Mouse (Mus musculus): Measurements from ENCODE around the gene Ttc7b.

Gene Ttc7b

DNA sequence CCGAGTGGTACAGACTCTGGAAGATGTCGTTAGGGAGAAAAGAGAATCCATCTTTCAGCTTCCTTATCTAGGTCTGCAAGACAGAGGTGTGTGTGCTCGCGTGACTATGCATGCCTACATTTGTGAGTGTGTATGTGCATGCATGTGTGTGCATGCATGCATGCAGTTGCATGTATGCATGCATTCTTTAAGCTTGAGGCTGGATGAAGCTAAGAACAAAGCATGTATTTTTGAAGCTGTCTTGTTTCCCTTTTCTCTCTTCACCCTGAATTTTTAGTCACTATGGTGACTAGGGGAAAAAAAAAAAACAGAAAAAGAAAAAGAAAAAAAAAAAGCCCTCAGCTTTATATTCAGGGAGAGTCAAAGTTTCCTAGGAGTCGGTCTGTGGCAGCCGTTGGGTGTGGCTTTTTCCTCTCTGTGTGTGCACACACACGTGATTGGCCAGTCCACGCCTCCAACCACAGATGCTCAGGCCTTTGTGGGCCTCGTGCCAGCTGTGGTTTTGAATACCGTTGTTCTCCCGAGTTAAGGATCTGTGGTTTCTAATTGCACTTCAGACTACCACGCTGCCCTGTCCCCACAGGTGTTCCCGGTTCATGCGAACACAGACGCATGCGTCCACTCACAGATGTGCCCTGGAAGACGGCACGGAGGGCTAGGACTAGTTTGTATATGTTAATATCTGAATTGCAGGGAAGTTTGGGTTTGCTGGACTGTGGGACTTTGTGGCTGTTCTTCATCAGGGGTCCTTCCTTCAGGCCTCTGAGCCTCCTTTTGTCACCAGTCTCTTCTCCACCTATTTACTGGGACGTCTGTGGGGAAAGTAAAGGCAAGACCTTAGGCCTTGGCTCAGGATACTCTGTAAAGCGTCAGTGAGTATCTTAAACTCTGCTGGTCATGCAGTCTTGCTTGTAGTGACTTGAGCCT, 243.8 kb downstream of the Ttc7b start:
- no peak for DNase-seq (ENCODE audit: low spot score in 2 of 2)

DNA sequence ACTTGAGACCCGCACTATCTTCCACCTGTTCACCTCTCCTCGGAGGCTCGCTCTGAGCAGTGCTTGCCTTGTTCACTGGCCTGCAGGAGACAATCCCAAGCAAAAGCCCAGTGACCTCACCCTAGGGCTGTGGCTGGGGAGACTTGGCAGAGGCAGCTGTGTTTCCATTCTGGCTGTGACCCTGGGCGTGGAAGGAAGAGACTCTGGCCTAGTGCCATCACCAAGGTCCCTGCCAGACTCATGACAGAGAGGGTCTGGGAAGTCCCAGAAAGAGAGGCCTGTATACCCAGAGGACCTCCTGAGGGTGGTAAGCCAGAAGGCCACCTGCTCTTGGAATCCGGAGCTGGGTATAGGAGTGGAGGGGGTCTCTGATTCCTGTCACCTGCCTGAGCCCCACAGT, 244.8 kb downstream of the Ttc7b start:
- no peak for DNase-seq (ENCODE audit: low spot score in 2 of 2)

DNA sequence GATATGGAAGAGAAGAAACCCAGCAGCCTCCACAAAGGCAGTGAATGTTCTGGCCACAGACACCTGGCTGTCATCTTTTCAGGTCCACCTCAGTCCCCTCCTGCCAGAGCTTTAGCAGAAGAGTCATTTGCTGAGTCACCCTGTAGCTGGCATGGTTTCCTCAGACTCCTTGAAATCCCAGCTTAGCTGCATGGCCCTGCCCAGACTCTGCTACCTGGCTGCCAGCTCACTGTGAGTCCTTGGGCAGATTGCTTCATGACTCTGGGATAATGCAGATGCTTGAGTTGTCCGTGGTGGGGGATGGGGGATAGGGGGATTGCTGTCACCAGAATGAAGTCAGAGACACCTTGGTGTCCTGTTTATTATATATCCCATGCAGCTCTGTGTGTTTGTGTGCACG, 247.6 kb downstream of the Ttc7b start:
- DNase-seq (ENCODE audit: low spot score in 2 of 2): no peak

DNA sequence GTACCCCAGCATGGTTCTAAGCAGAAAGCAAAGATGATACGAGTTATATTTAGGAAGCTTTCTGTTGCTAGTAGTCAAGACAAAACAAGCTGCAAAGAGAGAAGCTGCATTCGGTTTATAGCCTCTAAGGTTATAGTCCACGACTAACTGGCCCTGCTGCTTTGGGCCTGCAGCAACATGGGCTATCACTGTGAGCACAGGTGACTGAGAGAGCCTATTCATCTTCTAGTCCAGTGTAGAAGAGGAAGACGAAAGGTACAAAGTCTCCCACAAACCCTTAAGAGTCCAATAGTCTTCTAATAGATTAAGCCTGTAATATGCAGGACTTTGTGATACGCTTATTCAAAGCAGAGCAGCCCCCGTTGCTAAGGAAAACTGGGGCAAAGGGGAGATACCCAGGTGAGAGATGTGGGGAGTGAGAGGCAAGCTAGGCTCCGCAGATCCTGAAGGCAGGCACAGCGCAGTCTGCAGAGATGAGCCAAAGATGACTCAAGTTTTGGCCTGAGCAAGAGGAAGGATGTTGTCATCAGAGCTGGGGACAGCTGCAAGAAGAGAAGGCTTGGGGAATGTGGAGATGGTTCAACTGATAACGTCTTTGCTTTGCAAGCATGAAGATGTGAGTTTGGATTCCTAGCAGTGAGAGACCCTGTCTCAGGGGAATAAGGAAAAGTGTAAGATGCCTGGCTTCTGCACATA, 250.5 kb downstream of the Ttc7b start:
- no peak for DNase-seq (ENCODE audit: low spot score in 2 of 2)

DNA sequence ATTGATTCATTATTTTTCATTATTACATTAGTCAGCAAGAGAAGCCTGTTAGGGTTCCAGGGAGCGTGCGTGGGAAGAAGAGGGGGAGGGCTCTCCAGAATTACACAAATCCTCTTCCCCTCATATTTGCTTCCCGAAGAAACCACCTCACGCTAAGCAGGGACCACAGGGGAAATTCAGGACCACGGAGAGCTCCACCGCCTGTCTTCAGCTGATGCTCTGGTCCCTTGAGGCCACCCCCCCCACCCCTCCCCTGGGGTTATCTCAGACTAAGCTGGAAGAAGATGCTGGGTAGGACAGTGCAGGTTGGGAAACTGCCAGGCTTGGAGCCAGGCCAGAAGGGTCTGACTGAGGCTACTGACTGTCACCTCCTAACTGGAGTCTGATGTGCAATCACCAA, 252.6 kb downstream of the Ttc7b start:
- no peak for DNase-seq (ENCODE audit: low spot score in 2 of 2)

DNA sequence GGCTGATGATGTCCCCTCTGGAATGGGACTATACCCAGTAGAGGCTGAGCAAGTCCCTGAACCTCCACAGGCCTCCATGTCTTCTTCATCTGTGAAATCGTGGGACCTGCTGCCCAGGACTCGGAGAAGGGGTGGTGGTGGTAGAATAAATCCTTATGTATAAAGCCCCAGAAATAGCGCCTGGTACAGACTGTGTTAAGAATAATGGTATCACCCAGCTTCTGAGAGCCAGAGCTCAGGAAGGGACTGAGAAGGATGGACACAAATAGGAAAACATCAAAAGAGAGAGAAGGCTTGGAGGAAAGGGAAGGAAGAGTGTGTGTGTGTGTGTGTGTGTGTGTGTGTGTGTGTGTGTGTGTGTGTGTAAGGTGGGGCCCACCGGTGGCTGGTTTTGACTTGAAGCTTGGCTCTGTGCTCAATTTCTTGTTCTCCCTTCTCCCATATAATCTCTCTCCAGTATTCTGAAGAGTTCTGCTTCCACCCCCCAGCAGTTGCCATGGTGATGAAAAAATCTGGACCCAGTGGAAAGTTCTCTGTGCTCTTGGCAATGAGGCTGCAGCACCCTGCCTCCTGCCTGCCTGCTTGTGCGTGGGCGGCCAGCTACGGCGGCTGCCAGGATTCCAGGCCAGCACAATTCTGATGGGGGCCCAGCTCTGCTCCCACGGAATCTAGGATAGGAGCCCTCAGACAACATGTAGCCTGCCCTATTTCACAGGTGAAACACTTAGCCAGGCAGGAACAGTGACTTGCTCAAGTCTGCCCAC, 254.9 kb downstream of the Ttc7b start:
- peak; percentile 90 to 94 for DNase-seq (ENCODE audit: low spot score in 2 of 2)

DNA sequence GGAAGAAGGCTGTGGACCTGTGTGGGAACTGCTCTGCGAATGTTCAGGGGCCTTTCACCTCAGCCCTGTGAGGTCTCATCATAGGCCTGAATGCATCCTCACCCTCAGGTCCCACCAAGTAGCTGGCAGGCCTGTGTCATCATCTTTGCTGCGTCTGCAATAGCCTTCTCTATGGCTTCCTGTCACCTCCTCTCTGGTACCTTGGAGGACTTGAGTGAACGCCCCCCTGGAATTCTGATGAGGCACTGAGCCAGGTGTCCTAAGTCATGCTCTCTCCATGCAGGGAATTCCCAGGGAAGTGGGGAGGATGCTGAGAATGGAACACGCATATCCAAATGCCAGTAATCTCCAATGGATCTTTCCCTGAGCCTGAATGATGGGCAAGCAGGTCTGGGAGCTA, 255.7 kb downstream of the Ttc7b start:
- DNase-seq (ENCODE audit: low spot score in 2 of 2): no peak

DNA sequence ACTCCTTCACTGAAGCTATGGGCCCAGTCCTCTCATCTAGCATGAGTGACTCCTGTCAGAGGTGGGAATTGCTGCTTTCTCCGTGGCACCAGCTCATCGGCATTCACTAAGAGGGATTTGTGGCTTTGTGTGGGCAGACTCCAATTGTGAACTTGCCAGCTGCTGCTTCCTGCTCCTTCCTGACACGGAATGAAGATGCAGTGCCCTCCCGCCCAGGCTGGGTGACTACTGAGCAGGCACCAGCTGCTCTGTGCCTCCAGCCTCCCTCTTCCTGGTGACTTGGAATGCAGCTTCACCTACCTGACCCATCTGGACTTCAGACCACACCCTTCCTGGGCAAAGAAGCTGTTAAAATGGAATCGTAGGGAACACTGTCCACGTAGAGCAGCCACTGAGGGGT, 257.8 kb downstream of the Ttc7b start:
- DNase-seq (ENCODE audit: low spot score in 2 of 2): no peak

DNA sequence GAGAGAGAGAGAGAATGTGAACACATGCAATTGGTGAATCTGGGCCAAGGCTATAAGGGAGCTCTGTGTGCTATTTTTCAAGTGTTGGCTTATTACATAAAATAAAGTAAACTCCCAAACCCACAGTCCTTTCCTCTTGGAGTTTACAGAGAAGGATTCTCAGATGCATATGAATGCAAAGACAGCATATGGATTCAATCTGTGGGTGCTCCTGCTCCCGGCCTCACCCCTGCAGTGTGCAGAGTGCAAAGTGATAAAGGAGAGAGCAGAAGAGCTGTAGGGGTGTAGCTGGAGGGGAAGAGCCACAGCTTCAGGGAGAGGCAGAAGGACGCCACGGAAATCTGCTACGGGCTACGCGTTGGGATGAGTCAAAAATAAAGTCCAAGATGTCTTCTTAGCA, 258.9 kb downstream of the Ttc7b start:
- DNase-seq (ENCODE audit: low spot score in 2 of 2): no peak

DNA sequence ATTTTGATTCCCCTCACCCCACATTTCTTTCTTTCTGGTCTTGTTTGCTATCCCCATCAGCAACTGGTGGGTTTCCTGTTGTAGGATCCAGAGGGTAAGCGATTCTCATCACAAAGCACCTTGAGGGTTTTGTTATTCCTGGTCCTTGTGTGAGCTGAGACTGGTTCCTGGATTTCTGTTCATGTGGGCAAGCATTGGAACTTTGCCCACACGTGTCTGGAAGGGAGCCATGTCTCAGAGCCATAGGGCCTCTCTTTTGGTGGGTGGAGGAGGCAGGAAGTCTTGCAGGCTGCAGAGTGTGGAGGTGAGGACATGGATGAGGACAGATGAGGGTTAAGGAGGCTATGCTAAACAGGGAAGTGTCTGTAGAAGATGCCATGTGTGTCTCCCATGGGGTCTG, 260.5 kb downstream of the Ttc7b start:
- DNase-seq (ENCODE audit: low spot score in 2 of 2): no peak

DNA sequence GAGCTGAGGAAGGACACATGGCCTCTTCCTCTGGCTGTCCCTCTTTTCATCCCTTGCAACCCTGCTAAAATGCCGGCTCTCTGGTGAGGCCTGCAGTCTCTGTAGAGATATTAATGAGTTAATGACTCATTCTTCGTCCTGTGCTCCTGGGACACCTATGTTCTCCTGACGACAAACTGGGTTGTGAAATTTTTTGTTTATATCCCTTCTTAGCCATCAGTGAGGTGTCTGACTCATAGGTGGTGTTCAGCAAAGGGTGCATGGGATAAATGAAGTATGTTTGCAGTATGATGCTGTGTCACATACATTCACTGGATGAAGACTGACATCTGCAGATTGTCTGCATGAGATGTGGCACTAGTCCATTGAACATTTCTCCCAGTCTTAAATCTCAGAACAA, 262.8 kb downstream of the Ttc7b start:
- DNase-seq (ENCODE audit: low spot score in 2 of 2): no peak

DNA sequence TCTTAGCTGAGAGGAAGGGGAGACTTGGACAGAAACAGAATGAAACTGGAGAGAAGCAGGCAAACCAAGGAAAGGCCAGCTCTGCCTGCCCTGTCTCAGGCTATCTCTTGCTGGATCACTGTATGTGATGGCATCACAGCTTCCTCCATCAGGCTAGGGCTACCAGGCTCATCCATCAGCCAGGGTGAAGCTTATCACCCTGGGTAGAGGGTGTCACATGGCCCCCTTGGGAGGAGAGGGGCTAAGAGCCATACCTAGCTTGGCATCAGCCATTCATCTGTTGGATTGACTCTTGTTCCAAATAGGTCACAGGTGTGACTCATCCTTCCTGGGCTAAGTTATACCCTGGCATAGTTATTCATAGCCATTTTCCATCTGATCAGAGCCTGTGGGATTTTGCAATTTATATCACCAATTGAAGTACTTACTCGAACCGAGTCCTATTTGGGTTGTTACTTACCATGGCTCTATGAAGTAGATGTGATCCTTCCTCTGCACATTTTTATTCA, 265.1 kb downstream of the Ttc7b start:
- DNase-seq (ENCODE audit: low spot score in 2 of 2): no peak

DNA sequence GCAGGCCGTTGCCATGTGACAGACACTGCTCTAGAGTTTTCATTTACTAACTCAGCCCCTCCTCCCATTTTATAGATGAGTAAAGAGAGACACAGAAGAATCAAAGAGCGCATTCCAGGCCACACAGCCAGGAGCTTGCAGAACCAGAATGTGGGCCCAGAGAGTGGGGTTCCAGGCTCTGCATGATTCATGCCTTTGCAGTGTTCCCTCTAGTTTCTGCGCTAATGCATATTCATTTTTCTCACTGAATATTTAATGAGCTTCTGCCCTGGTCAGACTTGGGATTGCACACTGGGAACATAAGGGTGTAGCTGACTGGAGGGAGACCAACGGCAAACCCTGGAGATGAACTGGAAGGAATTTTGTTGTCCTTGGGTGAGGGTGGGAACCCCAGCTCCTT, 266.2 kb downstream of the Ttc7b start:
- DNase-seq (ENCODE audit: low spot score in 2 of 2): no peak

Data from frontal cortex, postnatal 14 days (tissue).